Mouse (Mus musculus) heart, adult 2 months (tissue): ENCODE data around the gene Izumo4.

Experiments
- CTCF ChIP-seq: fragments of 200-600 bp; IDR thresholded peaks from 2 replicates; pipeline ENCODE4 v1.8.1; 2022; ENCODE audit warnings: antibody characterized with exemption, mild to moderate bottlenecking, moderate library complexity
- POLR2A ChIP-seq: fragments of 200-500 bp; IDR thresholded peaks from 2 replicates; pipeline ENCODE4 v1.6.1; 2011; ENCODE audit warnings: mild to moderate bottlenecking, low read depth, low read length, control low read depth; ENCODE audit not compliant: insufficient read depth

GRCm38 (mm10) chr10:80741146-80741545 is 39.2 kb downstream of the Izumo4 start:
- no peak for TF ChIP-seq CTCF
- TF ChIP-seq POLR2A, result no peak
